Mouse (Mus musculus) ES-Bruce4 (cell line): ENCODE results near the gene Nol4l.

Experiments
- CTCF ChIP-seq: IDR thresholded peaks from one replicate; pipeline ENCODE4 v1.8.1; 2011; ENCODE audit warnings: low read depth, low read length
- POLR2A ChIP-seq: IDR thresholded peaks from one replicate; pipeline ENCODE4 v1.8.1; 2011; ENCODE audit warnings: low read length; ENCODE audit not compliant: insufficient read depth

- TF ChIP-seq CTCF: no peak
- no peak for TF ChIP-seq POLR2A
Observed at GRCm38 (mm10) chr2:153568013-153568412, 38.2 kb upstream of the Nol4l start.
